Mouse (Mus musculus) MEL (cell line): Measurements from ENCODE around the gene Bicd2. TPM values are rescaled to one million over a fixed set of nuclear protein-coding genes. Genes with fewer than 3 reads are reported as not detected.
A peak's percentile ranks its signal among the peaks of the same experiment; 100 is the strongest.

Experiments
- DNase-seq: peaks from one replicate; pipeline ENCODE4 v3.0.0; 2011; ENCODE audit warnings: low read depth, low spot score
- H3K27ac ChIP-seq: 2 replicates; pipeline ENCODE4 v1.5.1; 2012; ENCODE audit warnings: low read depth, mild to moderate bottlenecking, control low read depth, low read length, moderate library complexity; ENCODE audit not compliant: control insufficient read depth
- H3K27me3 ChIP-seq, 2 experiments: fragments of 150-350 bp in 1 of 2; sonication (generic) in 1 of 2; 2 replicates each; pipeline ENCODE4 v1.6.1; 2012; ENCODE audit warnings: low read length in 2 of 2, mild to moderate bottlenecking in 2 of 2, improper control_type of control experiment in 1 of 2, moderate library complexity in 1 of 2; ENCODE audit not compliant: insufficient read depth in 2 of 2, control insufficient read depth in 1 of 2
- H3K36me3 ChIP-seq, 2 experiments: 2 replicates each; pipeline ENCODE4 v1.6.1; 2012 to 2014; ENCODE audit warnings: low read length in 2 of 2, improper control_type of control experiment in 1 of 2, inconsistent platforms in 1 of 2, mild to moderate bottlenecking in 1 of 2; ENCODE audit not compliant: insufficient read depth in 2 of 2, control insufficient read depth in 1 of 2
- H3K4me1 ChIP-seq, 2 experiments: fragments of 150-350 bp in 1 of 2; sonication (generic) in 1 of 2; 2 replicates each; pipeline ENCODE4 v1.6.1; 2012; ENCODE audit warnings: low read length in 2 of 2, improper control_type of control experiment in 1 of 2, mild to moderate bottlenecking in 1 of 2; ENCODE audit not compliant: insufficient read depth in 2 of 2, control insufficient read depth in 1 of 2
- H3K4me3 ChIP-seq, 2 experiments: fragments of 150-350 bp in 1 of 2; sonication (generic) in 1 of 2; 2 replicates each; pipeline ENCODE4 v1.5.1; 2012; ENCODE audit warnings: low read depth in 2 of 2, low read length in 2 of 2, mild to moderate bottlenecking in 2 of 2, moderate library complexity in 2 of 2, control low read depth in 1 of 2, improper control_type of control experiment in 1 of 2; ENCODE audit not compliant: control insufficient read depth in 1 of 2, insufficient read depth in 1 of 2
- H3K79me2 ChIP-seq: 2 replicates; pipeline ENCODE4 v1.6.1; 2012; ENCODE audit warnings: mild to moderate bottlenecking, low read length, moderate library complexity; ENCODE audit not compliant: control insufficient read depth, poor library complexity, insufficient read depth
- H3K9ac ChIP-seq: 2 replicates; pipeline ENCODE4 v1.6.1; 2012; ENCODE audit warnings: low read depth, mild to moderate bottlenecking, control low read depth, low read length, moderate library complexity; ENCODE audit not compliant: control insufficient read depth, poor library complexity, severe bottlenecking
- H3K9me3 ChIP-seq: fragments of 150-350 bp; sonication (generic); replicated peaks from 2 replicates; pipeline ENCODE4 v1.6.1; 2012; ENCODE audit warnings: mild to moderate bottlenecking, low read length, improper control_type of control experiment, moderate library complexity; ENCODE audit not compliant: insufficient read depth
- BHLHE40 ChIP-seq: IDR thresholded peaks from 2 replicates; pipeline ENCODE4 v1.6.1; 2012; ENCODE audit warnings: low read depth, mild to moderate bottlenecking, inconsistent platforms, low read length, improper control_type of control experiment, borderline replicate concordance
- CHD1 ChIP-seq: IDR thresholded peaks from 2 replicates; pipeline ENCODE4 v1.6.1; 2012; ENCODE audit warnings: low read depth, mild to moderate bottlenecking, inconsistent platforms, low read length, improper control_type of control experiment
- CHD2 ChIP-seq: IDR thresholded peaks from 2 replicates; pipeline ENCODE4 v1.6.1; 2011; ENCODE audit warnings: low read length, improper control_type of control experiment
- CTCF ChIP-seq, 3 experiments: IDR thresholded peaks in 2 of 3; conservative IDR thresholded peaks in 1 of 3; 2 replicates each; pipeline ENCODE4 v1.5.1; 2011 to 2012; ENCODE audit warnings: low read length in 3 of 3, low read depth in 2 of 3, mild to moderate bottlenecking in 2 of 3, improper control_type of control experiment in 1 of 3, inconsistent platforms in 1 of 3, mixed read lengths in 1 of 3, moderate library complexity in 1 of 3; ENCODE audit not compliant: control insufficient read depth in 1 of 3, insufficient read depth in 1 of 3, poor library complexity in 1 of 3, severe bottlenecking in 1 of 3
- E2F4 ChIP-seq: IDR thresholded peaks from 2 replicates; pipeline ENCODE4 v1.6.1; 2011; ENCODE audit warnings: low read depth, low read length, improper control_type of control experiment, borderline replicate concordance
- ELF1 ChIP-seq: IDR thresholded peaks from 2 replicates; pipeline ENCODE4 v1.6.1; 2014; ENCODE audit warnings: low read depth, mild to moderate bottlenecking, inconsistent platforms, low read length, improper control_type of control experiment, moderate library complexity
- EP300 ChIP-seq, 2 experiments: IDR thresholded peaks; 2 replicates each; pipeline ENCODE4 v1.6.1; 2011; ENCODE audit warnings: improper control_type of control experiment in 2 of 2, low read length in 2 of 2, low read depth in 1 of 2, mild to moderate bottlenecking in 1 of 2
- ETS1 ChIP-seq: IDR thresholded peaks from 2 replicates; pipeline ENCODE4 v1.6.1; 2012; ENCODE audit warnings: low read depth, mild to moderate bottlenecking, inconsistent platforms, low read length, improper control_type of control experiment, moderate library complexity
- GABPA ChIP-seq: IDR thresholded peaks from 2 replicates; pipeline ENCODE4 v1.6.1; 2012; ENCODE audit warnings: low read depth, mild to moderate bottlenecking, inconsistent platforms, low read length, improper control_type of control experiment, moderate library complexity
- GATA1 ChIP-seq: IDR thresholded peaks from 2 replicates; pipeline ENCODE4 v1.6.1; 2011; ENCODE audit warnings: low read depth, low read length, improper control_type of control experiment
- HCFC1 ChIP-seq: IDR thresholded peaks from 2 replicates; pipeline ENCODE4 v1.6.1; 2012; ENCODE audit warnings: low read depth, mild to moderate bottlenecking, inconsistent platforms, low read length, improper control_type of control experiment, moderate library complexity
- JUND ChIP-seq: IDR thresholded peaks from 2 replicates; pipeline ENCODE4 v1.6.1; 2011; ENCODE audit warnings: low read depth, mild to moderate bottlenecking, improper control_type of control experiment, low read length
- KAT2A ChIP-seq: conservative IDR thresholded peaks from 2 replicates; pipeline ENCODE4 v1.6.1; 2012; ENCODE audit warnings: low read depth, low read length, improper control_type of control experiment, inconsistent platforms
- MAFK ChIP-seq: IDR thresholded peaks from 2 replicates; pipeline ENCODE4 v1.6.1; 2011; ENCODE audit warnings: low read depth, mild to moderate bottlenecking, low read length, improper control_type of control experiment, borderline replicate concordance
- MAX ChIP-seq: IDR thresholded peaks from 2 replicates; pipeline ENCODE4 v1.6.1; 2011; ENCODE audit warnings: low read length, improper control_type of control experiment
- MAZ ChIP-seq: IDR thresholded peaks from 2 replicates; pipeline ENCODE4 v1.6.1; 2012; ENCODE audit warnings: low read depth, mild to moderate bottlenecking, inconsistent platforms, low read length, improper control_type of control experiment
- MEF2A ChIP-seq: IDR thresholded peaks from 2 replicates; pipeline ENCODE4 v1.6.1; 2014; ENCODE audit warnings: low read depth, mild to moderate bottlenecking, inconsistent platforms, low read length, improper control_type of control experiment; ENCODE audit not compliant: poor library complexity, insufficient replicate concordance, severe bottlenecking; ENCODE audit errors: extremely low read depth
- MXI1 ChIP-seq: IDR thresholded peaks from 2 replicates; pipeline ENCODE4 v1.6.1; 2011; ENCODE audit warnings: mild to moderate bottlenecking, low read depth, low read length, improper control_type of control experiment
- MYC ChIP-seq: IDR thresholded peaks from 2 replicates; pipeline ENCODE4 v1.6.1; 2011; ENCODE audit warnings: low read depth, mild to moderate bottlenecking, low read length, improper control_type of control experiment, moderate library complexity
- NELFE ChIP-seq: IDR thresholded peaks from 2 replicates; pipeline ENCODE4 v1.6.1; 2011; ENCODE audit warnings: low read depth, low read length, improper control_type of control experiment
- NRF1 ChIP-seq: IDR thresholded peaks from 2 replicates; pipeline ENCODE4 v1.6.1; 2014; ENCODE audit warnings: low read depth, mild to moderate bottlenecking, inconsistent platforms, low read length, improper control_type of control experiment, moderate library complexity; ENCODE audit not compliant: poor library complexity, insufficient read depth, severe bottlenecking
- POLR2A ChIP-seq, 2 experiments: IDR thresholded peaks; 2 replicates each; pipeline ENCODE4 v1.6.1; 2011 to 2012; ENCODE audit warnings: low read length in 2 of 2, mild to moderate bottlenecking in 2 of 2, control low read depth in 1 of 2, improper control_type of control experiment in 1 of 2, low read depth in 1 of 2, moderate library complexity in 1 of 2; ENCODE audit not compliant: control insufficient read depth in 1 of 2, insufficient read depth in 1 of 2, poor library complexity in 1 of 2
- POLR2AphosphoS2 ChIP-seq: IDR thresholded peaks from 2 replicates; pipeline ENCODE4 v1.6.1; 2011; ENCODE audit warnings: low read length, improper control_type of control experiment
- POLR2AphosphoS5 ChIP-seq: IDR thresholded peaks from 2 replicates; pipeline ENCODE4 v1.6.1; 2012; ENCODE audit warnings: low read depth, borderline replicate concordance, mild to moderate bottlenecking, inconsistent platforms, low read length, moderate library complexity, mixed read lengths
- RAD21 ChIP-seq: IDR thresholded peaks from 2 replicates; pipeline ENCODE4 v1.6.1; 2011; ENCODE audit warnings: mild to moderate bottlenecking, low read depth, low read length, improper control_type of control experiment
- RCOR1 ChIP-seq: IDR thresholded peaks from 2 replicates; pipeline ENCODE4 v1.6.1; 2012; ENCODE audit warnings: low read depth, mild to moderate bottlenecking, inconsistent platforms, low read length, improper control_type of control experiment
- SIN3A ChIP-seq: IDR thresholded peaks from 2 replicates; pipeline ENCODE4 v1.6.1; 2012; ENCODE audit warnings: low read length, improper control_type of control experiment, inconsistent platforms
- SMC3 ChIP-seq: IDR thresholded peaks from 2 replicates; pipeline ENCODE4 v1.6.1; 2011; ENCODE audit warnings: low read depth, low read length, improper control_type of control experiment
- TAL1 ChIP-seq: IDR thresholded peaks from 2 replicates; pipeline ENCODE4 v1.6.1; 2012; ENCODE audit warnings: mild to moderate bottlenecking, inconsistent platforms, low read length, moderate library complexity, mixed read lengths
- TBP ChIP-seq: IDR thresholded peaks from 2 replicates; pipeline ENCODE4 v1.8.0; 2011; ENCODE audit warnings: low read depth, low read length, improper control_type of control experiment
- TCF12 ChIP-seq: IDR thresholded peaks from 2 replicates; pipeline ENCODE4 v1.6.1; 2014; ENCODE audit warnings: low read depth, mild to moderate bottlenecking, inconsistent platforms, low read length, improper control_type of control experiment, moderate library complexity
- UBTF ChIP-seq: IDR thresholded peaks from 2 replicates; pipeline ENCODE4 v1.6.1; 2012; ENCODE audit warnings: low read depth, mild to moderate bottlenecking, inconsistent platforms, low read length, improper control_type of control experiment, moderate library complexity, borderline replicate concordance; ENCODE audit not compliant: insufficient read depth
- USF1 ChIP-seq: IDR thresholded peaks from 2 replicates; pipeline ENCODE4 v1.6.1; 2014; ENCODE audit warnings: low read depth, mild to moderate bottlenecking, inconsistent platforms, low read length, improper control_type of control experiment, moderate library complexity
- ZKSCAN1 ChIP-seq: IDR thresholded peaks from 2 replicates; pipeline ENCODE4 v1.6.1; 2012; ENCODE audit warnings: low read depth, mild to moderate bottlenecking, inconsistent platforms, low read length, improper control_type of control experiment, moderate library complexity
- ZMIZ1 ChIP-seq: IDR thresholded peaks from 2 replicates; pipeline ENCODE4 v1.6.1; 2012; ENCODE audit warnings: low read depth, mild to moderate bottlenecking, inconsistent platforms, low read length, improper control_type of control experiment, moderate library complexity
- polyA plus RNA-seq, 2 experiments: library from polyadenylated mRNA; stranded (reverse) in 1 of 2; unstranded in 1 of 2; fragments of >175 nt in 1 of 2; fragments of >200 nt in 1 of 2; gene quantifications; 2 replicates each; pipeline versions ENCODE4 v1.2.1 to v1.2.4; 2012; ENCODE audit warnings: low replicate concordance in 2 of 2, low read depth in 1 of 2; ENCODE audit not compliant: insufficient read length in 2 of 2, insufficient read depth in 1 of 2, missing spikeins in 1 of 2
- total RNA-seq: library from RNA; depleted of rRNA; stranded (reverse); fragments of 300-350 nt; gene quantifications from 2 replicates; pipeline ENCODE4 v1.2.3, GENCODE M21; 2012; rRNA removed

Bicd2 gene
- total RNA-seq (18.0 and 21.8 TPM in 2 replicates), polyA plus RNA-seq (10 to 100 TPM in 1 of 2 experiments, not detected in 1; 22.6 TPM)

- Histone ChIP-seq H3K27me3 (no peaks in the 10 kb centered on the region), H3K9ac (peak within 1 kb of the TSS; percentile 75), H3K36me3 (peaks cover 0 to 10% of the 10 kb centered on the region in 2 experiments; a peak in 2 of 4 replicates), H3K4me3 (peak within 1 kb of the TSS; percentile 81 to 86), H3K79me2 (peaks cover 43% of the 10 kb centered on the region), H3K27ac (peak within 1 kb of the TSS; percentile 55), H3K9me3 (no peaks in the 10 kb centered on the region), H3K4me1 (peaks cover 3 to 23% of the 10 kb centered on the region in 2 experiments; a peak in 3 of 4 replicates)
- DNase-seq, result peak; percentile 99
- TF ChIP-seq ETS1 (no peak), MAZ (0 out of 2 replicates have a peak, but pooled peaks have one; percentile 61), MAFK (no peak), RAD21 (no peak), POLR2AphosphoS5 (no peak), MAX (peak; percentile 74), SIN3A (peak; percentile 79), TCF12 (peak; percentile 61; the same call in 1 of the 2 replicates), BHLHE40 (no peak), ZMIZ1 (peak; percentile 61; the same call in 1 of the 2 replicates), KAT2A (peak; percentile 98), JUND (no peak), CHD1 (no peak), GABPA (no peak), GATA1 (no peak), MXI1 (peak; percentile 60), ZKSCAN1 (no peak), TBP (0 out of 2 replicates have a peak, but pooled peaks have one; percentile 39), EP300 (IDR thresholded peaks at IDR 0.05; ENCODE audit: low read depth in 1 of 2, low read length in 2 of 2) (no peak), HCFC1 (peak; percentile 97), TAL1 (no peak), CTCF (IDR thresholded peaks at IDR 0.05 in 2 of 3, conservative IDR thresholded peaks at IDR 0.05 in 1 of 3; ENCODE audit: control insufficient read depth in 1 of 3, insufficient read depth in 1 of 3, low read depth in 2 of 3, low read length in 3 of 3, poor library complexity in 1 of 3, severe bottlenecking in 1 of 3) (0 out of 6 replicates have a peak, but pooled peaks of 1 of the 3 experiments have one; percentile 1), ELF1 (no peak; the same call in 1 of the 2 replicates), SMC3 (no peak), E2F4 (no peak), RCOR1 (no peak), MYC (peak; percentile 39; the same call in 1 of the 2 replicates), NRF1 (peak; percentile 80), MEF2A (no peak), NELFE (peak; percentile 84), UBTF (no peak), CHD2 (peak; percentile 45; the same call in 1 of the 2 replicates), USF1 (peak; percentile 44; the same call in 1 of the 2 replicates), POLR2AphosphoS2 (no peak), POLR2A (IDR thresholded peaks at IDR 0.05; ENCODE audit: control insufficient read depth in 1 of 2, insufficient read depth in 1 of 2, low read depth in 1 of 2, low read length in 2 of 2, poor library complexity in 1 of 2) (peak; percentile 79 to 90)
These were observed at the start of gene Bicd2 for GRCm38 (mm10) chr13:49341012-49341830. Gene Bicd2 (plus strand): TSS chr13:49341585.
